Mouse (Mus musculus) MEL (cell line): ENCODE data around the gene 3110070M22Rik.

Experiments used
- CHD1 ChIP-seq: IDR thresholded peaks from 2 replicates; pipeline ENCODE4 v1.6.1; 2012; ENCODE audit warnings: low read depth, mild to moderate bottlenecking, inconsistent platforms, low read length, improper control_type of control experiment
- CTCF ChIP-seq, 3 experiments: IDR thresholded peaks in 2 of 3; conservative IDR thresholded peaks in 1 of 3; 2 replicates each; pipeline ENCODE4 v1.5.1; 2011 to 2012; ENCODE audit warnings: low read length in 3 of 3, low read depth in 2 of 3, mild to moderate bottlenecking in 2 of 3, improper control_type of control experiment in 1 of 3, inconsistent platforms in 1 of 3, mixed read lengths in 1 of 3, moderate library complexity in 1 of 3; ENCODE audit not compliant: control insufficient read depth in 1 of 3, insufficient read depth in 1 of 3, poor library complexity in 1 of 3, severe bottlenecking in 1 of 3
- EP300 ChIP-seq, 2 experiments: IDR thresholded peaks; 2 replicates each; pipeline ENCODE4 v1.6.1; 2011; ENCODE audit warnings: improper control_type of control experiment in 2 of 2, low read length in 2 of 2, low read depth in 1 of 2, mild to moderate bottlenecking in 1 of 2
- JUND ChIP-seq: IDR thresholded peaks from 2 replicates; pipeline ENCODE4 v1.6.1; 2011; ENCODE audit warnings: low read depth, mild to moderate bottlenecking, improper control_type of control experiment, low read length
- MEF2A ChIP-seq: IDR thresholded peaks from 2 replicates; pipeline ENCODE4 v1.6.1; 2014; ENCODE audit warnings: low read depth, mild to moderate bottlenecking, inconsistent platforms, low read length, improper control_type of control experiment; ENCODE audit not compliant: poor library complexity, insufficient replicate concordance, severe bottlenecking; ENCODE audit errors: extremely low read depth
- NRF1 ChIP-seq: IDR thresholded peaks from 2 replicates; pipeline ENCODE4 v1.6.1; 2014; ENCODE audit warnings: low read depth, mild to moderate bottlenecking, inconsistent platforms, low read length, improper control_type of control experiment, moderate library complexity; ENCODE audit not compliant: poor library complexity, insufficient read depth, severe bottlenecking
- POLR2A ChIP-seq, 2 experiments: IDR thresholded peaks; 2 replicates each; pipeline ENCODE4 v1.6.1; 2011 to 2012; ENCODE audit warnings: low read length in 2 of 2, mild to moderate bottlenecking in 2 of 2, control low read depth in 1 of 2, improper control_type of control experiment in 1 of 2, low read depth in 1 of 2, moderate library complexity in 1 of 2; ENCODE audit not compliant: control insufficient read depth in 1 of 2, insufficient read depth in 1 of 2, poor library complexity in 1 of 2
- SMC3 ChIP-seq: IDR thresholded peaks from 2 replicates; pipeline ENCODE4 v1.6.1; 2011; ENCODE audit warnings: low read depth, low read length, improper control_type of control experiment
- ZKSCAN1 ChIP-seq: IDR thresholded peaks from 2 replicates; pipeline ENCODE4 v1.6.1; 2012; ENCODE audit warnings: low read depth, mild to moderate bottlenecking, inconsistent platforms, low read length, improper control_type of control experiment, moderate library complexity
- ZMIZ1 ChIP-seq: IDR thresholded peaks from 2 replicates; pipeline ENCODE4 v1.6.1; 2012; ENCODE audit warnings: low read depth, mild to moderate bottlenecking, inconsistent platforms, low read length, improper control_type of control experiment, moderate library complexity

DNA sequence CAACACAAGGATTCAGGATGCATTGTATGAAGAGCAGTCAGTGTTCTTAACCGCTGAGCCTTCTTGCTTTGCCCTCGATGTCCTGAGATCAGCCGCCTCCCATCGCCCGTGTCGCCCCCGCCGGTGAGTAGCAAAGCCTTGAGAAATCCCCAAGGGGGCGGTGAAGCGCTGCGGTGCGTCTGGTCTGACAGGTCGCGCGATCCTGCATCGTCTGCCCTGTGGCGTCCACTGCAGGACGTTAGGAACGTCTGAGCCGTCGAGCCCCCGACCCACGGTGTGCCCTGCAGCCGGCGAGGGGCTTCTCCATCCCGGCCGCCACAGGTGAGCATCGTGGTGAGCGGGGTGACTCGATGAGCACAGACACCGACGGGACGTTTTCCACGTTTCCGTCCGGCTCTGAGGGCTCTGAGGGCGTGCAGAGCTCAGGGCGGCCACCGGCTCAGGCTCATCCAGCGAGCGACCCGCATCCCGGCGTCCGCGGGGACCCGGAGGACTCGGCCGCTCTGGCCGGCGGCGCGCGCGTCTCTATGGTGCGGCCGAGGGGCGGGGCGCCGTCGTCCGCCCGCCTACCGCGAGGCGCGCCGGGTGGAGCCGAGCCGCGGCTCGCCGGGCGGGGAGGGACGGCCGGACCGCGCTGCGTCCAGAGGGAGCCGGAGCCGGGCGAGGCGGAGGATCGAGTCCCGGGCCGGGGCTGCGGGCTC is at the start of gene 3110070M22Rik, which contains the start of gene Tmem267:
- TF ChIP-seq MEF2A, result no peak
- no peak for TF ChIP-seq CHD1
- no peak for TF ChIP-seq ZKSCAN1
- TF ChIP-seq SMC3, result 0 out of 2 replicates have a peak, but pooled peaks have one; percentile 6
- TF ChIP-seq CTCF (IDR thresholded peaks at IDR 0.05 in 2 of 3, conservative IDR thresholded peaks at IDR 0.05 in 1 of 3; ENCODE audit: control insufficient read depth in 1 of 3, insufficient read depth in 1 of 3, low read depth in 2 of 3, low read length in 3 of 3, poor library complexity in 1 of 3, severe bottlenecking in 1 of 3), result peak in 2 of 3 experiments; percentile 34 to 37; a peak in 5 of 6 replicates
- no peak for TF ChIP-seq JUND
- TF ChIP-seq NRF1, result no peak
- TF ChIP-seq ZMIZ1, result no peak
- TF ChIP-seq EP300 (IDR thresholded peaks at IDR 0.05; ENCODE audit: low read depth in 1 of 2, low read length in 2 of 2), result no peak
- peak in 1 of 2 experiments; percentile 50; a peak in 1 of 4 replicates for TF ChIP-seq POLR2A (IDR thresholded peaks at IDR 0.05; ENCODE audit: control insufficient read depth in 1 of 2, insufficient read depth in 1 of 2, low read depth in 1 of 2, low read length in 2 of 2, poor library complexity in 1 of 2)
